Mouse (Mus musculus): ENCODE measurements around the gene Rps15.

DNA sequence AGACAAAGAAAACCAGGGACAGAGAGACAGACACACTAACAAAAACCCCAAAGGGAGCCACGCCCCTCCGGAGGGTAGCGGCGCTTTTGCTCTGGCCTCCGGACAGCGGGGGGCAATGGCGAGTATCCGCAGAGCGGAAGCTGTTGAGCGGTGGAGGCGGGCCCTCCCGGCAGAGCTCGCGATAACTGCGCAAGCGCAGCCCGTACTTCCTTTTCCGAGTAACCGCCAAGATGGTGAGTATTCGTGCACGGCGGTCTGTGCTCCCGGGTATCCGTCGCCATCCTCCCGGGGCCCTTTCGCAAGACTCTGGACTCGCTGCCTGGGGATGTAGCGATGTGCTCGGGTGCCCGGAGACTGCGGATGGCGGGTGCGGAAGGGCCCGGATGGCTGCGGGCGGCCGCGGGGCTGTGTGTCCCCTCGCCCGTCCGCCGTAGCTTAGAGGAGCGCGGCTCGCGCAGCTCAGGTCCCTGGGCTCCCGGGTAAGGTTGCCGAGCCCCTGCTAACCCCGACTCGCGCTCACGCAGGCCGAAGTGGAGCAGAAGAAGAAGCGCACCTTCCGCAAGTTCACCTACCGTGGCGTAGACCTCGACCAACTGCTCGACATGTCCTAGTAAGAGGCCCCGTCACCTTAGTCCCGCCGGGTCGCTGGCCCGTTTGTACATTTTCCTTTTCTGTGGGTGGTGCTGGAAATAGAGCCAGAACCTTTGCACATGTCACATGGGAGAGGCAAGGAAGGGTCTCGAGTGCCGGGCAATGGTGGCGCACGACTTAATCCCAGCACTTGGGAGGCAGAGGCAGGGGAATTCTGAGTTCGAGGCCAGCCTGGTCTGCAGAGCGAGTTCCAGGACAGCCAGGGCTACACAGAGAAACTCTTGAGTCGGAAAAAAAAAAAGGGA lies at the start of gene Rps15:
- TF ChIP-seq CTCF (IDR thresholded peaks at IDR 0.05) (peak; percentile 97), POLR2A (IDR thresholded peaks at IDR 0.05; ENCODE audit: insufficient read depth, low read depth, low read length) (peak; percentile 98)
